Mouse (Mus musculus): ENCODE measurements at regions not wholly inside any gene's neighbourhood (a gene's known extent, or its start where the extent isn't known, plus 50 kb on each side); places are given as distances from the start of the nearest gene placed in this dataset.

DNA sequence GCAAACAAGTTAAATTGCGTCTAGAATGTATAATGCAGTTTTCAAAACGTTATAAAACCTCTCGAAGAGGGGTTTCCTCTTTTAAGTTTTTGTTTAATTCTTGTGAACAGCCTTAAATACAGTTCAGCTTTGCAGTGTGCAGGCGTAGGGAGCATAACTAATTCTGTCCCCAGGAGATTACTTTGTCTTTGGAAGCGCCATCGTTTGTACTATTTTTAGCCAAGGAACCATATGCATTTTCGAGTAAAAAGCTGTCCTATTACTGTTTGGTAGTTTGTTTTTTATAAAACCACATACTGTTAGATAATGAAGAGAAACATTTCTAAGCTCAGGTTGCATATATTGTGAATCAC is 150.5 kb downstream of the Kcnrg start:
- no peak for TF ChIP-seq CTCF (IDR thresholded peaks at IDR 0.05; ENCODE audit: low read depth, low read length)
- no peak for TF ChIP-seq TAL1 (conservative IDR thresholded peaks at IDR 0.05; ENCODE audit: low read depth, low read length)
- no peak for TF ChIP-seq POLR2AphosphoS5 (IDR thresholded peaks at IDR 0.05; ENCODE audit: insufficient replicate concordance, low read depth, low read length)
- no peak for TF ChIP-seq GATA1 (IDR thresholded peaks at IDR 0.05; ENCODE audit: borderline replicate concordance, low read length)

All from G1E (cell line).